Mouse (Mus musculus): ENCODE measurements around the gene Ash1l.
"Not testable (repeated sequence)": the region's sequence is repeated elsewhere in the genome, so short reads cannot be mapped to it uniquely, and the experiment has no call there.

Gene Ash1l

GRCm38 (mm10) chr3:88953736-88954135 is 3.3 kb downstream of the Ash1l start:
- DNase-seq (ENCODE audit: low spot score in 2 of 2), result no peak

GRCm38 (mm10) chr3:88963211-88963610 is 12.8 kb downstream of the Ash1l start:
- not testable (repeated sequence) for DNase-seq (ENCODE audit: low spot score in 2 of 2)

- DNase-seq (ENCODE audit: low spot score in 2 of 2), result no peak
Observed at GRCm38 (mm10) chr3:88975012-88975411, 24.6 kb downstream of the Ash1l start.

- no peak for DNase-seq (ENCODE audit: low spot score in 2 of 2)
Observed at GRCm38 (mm10) chr3:88981206-88982010, 31.0 kb downstream of the Ash1l start.

- DNase-seq (ENCODE audit: low spot score in 2 of 2), result peak in 1 of 2 experiments; percentile 36
Observed at GRCm38 (mm10) chr3:88983921-88984381, 33.5 kb downstream of the Ash1l start.

- no peak for DNase-seq (ENCODE audit: low spot score in 2 of 2)
Observed at GRCm38 (mm10) chr3:88992793-88993192, 42.4 kb downstream of the Ash1l start.

GRCm38 (mm10) chr3:89001536-89001935 is 51.1 kb downstream of the Ash1l start:
- no peak for DNase-seq (ENCODE audit: low spot score in 2 of 2)

GRCm38 (mm10) chr3:89030896-89031295 is 80.5 kb downstream of the Ash1l start:
- DNase-seq (ENCODE audit: low spot score in 2 of 2), result not testable (repeated sequence)

GRCm38 (mm10) chr3:89043359-89043758 is 92.9 kb downstream of the Ash1l start:
- no peak for DNase-seq (ENCODE audit: low spot score in 2 of 2)

- DNase-seq (ENCODE audit: low spot score in 2 of 2), result no peak
Observed at GRCm38 (mm10) chr3:89058361-89058760, 107.9 kb downstream of the Ash1l start.

GRCm38 (mm10) chr3:89058783-89059182 is 108.4 kb downstream of the Ash1l start:
- no peak for DNase-seq (ENCODE audit: low spot score in 2 of 2)

GRCm38 (mm10) chr3:89061696-89062095 is 111.3 kb downstream of the Ash1l start:
- DNase-seq (ENCODE audit: low spot score in 2 of 2), result no peak

- no peak for DNase-seq (ENCODE audit: low spot score in 2 of 2)
Observed at GRCm38 (mm10) chr3:89067265-89067664, 116.8 kb downstream of the Ash1l start.

GRCm38 (mm10) chr3:89077383-89077782 is 127.0 kb downstream of the Ash1l start:
- DNase-seq (ENCODE audit: low spot score in 2 of 2), result no peak

GRCm38 (mm10) chr3:89082287-89082686 is 131.9 kb downstream of the Ash1l start:
- not testable (repeated sequence) for DNase-seq (ENCODE audit: low spot score in 2 of 2)

- no peak for DNase-seq (ENCODE audit: low spot score in 2 of 2)
Observed at GRCm38 (mm10) chr3:89084133-89084532, 133.7 kb downstream of the Ash1l start.

- DNase-seq (ENCODE audit: low spot score in 2 of 2), result no peak
Observed at GRCm38 (mm10) chr3:89084654-89085190, 134.3 kb downstream of the Ash1l start.

- peak; percentile 53 to 81 for DNase-seq (ENCODE audit: low spot score in 2 of 2)
Observed at GRCm38 (mm10) chr3:89087338-89088110, 137.1 kb downstream of the Ash1l start.

GRCm38 (mm10) chr3:89088974-89089373 is 138.6 kb downstream of the Ash1l start:
- DNase-seq (ENCODE audit: low spot score in 2 of 2), result peak in 1 of 2 experiments; percentile 26

GRCm38 (mm10) chr3:89089882-89090591 is 139.6 kb downstream of the Ash1l start:
- peak; percentile 81 to 88 for DNase-seq (ENCODE audit: low spot score in 2 of 2)
